Mouse (Mus musculus): ENCODE data around the gene Eid2. TPM values are rescaled to one million over a fixed set of nuclear protein-coding genes. Genes with fewer than 3 reads are reported as not detected.

Gene Eid2
- polyA plus RNA-seq, 1 experiment, result 63.2 TPM

DNA sequence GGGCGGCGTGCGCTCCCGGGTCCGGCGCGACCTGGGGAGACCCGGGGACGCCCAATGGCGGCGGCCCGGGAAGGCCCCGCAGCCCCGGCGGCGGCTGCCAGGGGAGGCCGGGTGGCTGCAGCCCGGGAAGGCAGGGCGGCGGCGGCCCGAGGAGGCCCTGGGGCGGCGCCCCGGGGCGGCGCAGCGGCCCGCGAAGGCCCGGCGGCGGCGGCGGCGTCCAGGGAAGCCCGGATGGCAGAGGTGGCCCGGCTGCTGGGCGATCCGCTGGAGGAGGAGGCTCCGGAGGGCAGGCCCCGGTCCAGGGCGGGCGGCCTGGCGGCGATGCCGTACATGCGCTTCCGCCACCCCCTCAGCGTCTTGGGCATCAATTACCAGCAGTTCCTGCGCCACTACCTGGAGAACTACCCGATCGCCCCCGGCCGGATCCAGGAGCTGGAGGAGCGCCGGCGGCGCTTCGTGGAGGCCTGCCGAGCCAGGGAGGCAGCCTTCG, 406 bp downstream of the Eid2 start:
- DNase-seq (ENCODE audit: low read depth), result peak; percentile 65
- TF ChIP-seq CTCF (IDR thresholded peaks at IDR 0.05; ENCODE audit: borderline replicate concordance, extremely low read depth, insufficient read depth, insufficient read length) (no peak), POLR2A (IDR thresholded peaks at IDR 0.05; ENCODE audit: borderline replicate concordance, extremely low read depth, insufficient read depth, insufficient read length, poor library complexity, severe bottlenecking) (no peak)

DNA sequence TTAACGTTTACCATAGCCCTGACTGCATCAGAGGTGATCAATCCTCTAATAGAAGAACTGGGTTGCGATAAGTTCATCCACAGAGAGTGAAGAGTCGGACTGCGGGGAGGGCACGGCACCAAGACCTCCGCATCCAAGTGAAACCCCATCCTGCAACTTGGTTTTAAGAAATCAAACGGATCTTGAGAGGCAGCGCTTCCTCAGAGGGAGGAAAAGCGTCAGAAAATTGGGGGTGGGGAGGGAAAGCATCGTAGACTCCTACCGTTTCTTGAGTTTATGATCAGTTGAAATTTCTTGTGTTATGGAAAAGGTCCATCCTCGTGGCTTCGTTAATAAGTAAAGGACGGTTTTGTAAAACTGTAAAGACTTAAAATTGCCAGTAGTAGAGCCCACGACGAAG, 895 bp downstream of the Eid2 start:
- no peak for DNase-seq (ENCODE audit: low read depth)
- TF ChIP-seq CTCF (IDR thresholded peaks at IDR 0.05; ENCODE audit: borderline replicate concordance, extremely low read depth, insufficient read depth, insufficient read length) (no peak), POLR2A (IDR thresholded peaks at IDR 0.05; ENCODE audit: borderline replicate concordance, extremely low read depth, insufficient read depth, insufficient read length, poor library complexity, severe bottlenecking) (no peak)

DNA sequence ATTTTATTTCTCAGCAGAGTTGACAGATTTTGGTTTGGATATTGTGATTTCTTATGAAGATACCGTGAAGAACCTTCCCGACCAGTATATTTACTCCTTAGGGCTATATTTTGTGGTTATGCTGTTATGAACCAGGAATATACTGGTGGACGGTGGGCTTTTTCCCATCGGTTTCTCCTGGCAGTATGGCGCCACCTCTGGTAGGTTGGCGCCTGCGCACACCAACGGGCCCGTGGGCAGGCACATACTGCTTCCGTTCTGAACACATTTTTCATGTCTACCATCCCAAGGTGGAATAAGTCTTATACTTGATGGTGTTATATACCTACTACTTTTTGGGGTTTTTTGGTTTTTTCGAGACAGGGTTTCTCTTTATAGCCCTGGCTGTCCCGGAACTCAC, 1.7 kb downstream of the Eid2 start:
- no peak for DNase-seq (ENCODE audit: low read depth)
- TF ChIP-seq CTCF (IDR thresholded peaks at IDR 0.05; ENCODE audit: borderline replicate concordance, extremely low read depth, insufficient read depth, insufficient read length) (peak; percentile 46; the same call in 1 of the 2 replicates), POLR2A (IDR thresholded peaks at IDR 0.05; ENCODE audit: borderline replicate concordance, extremely low read depth, insufficient read depth, insufficient read length, poor library complexity, severe bottlenecking) (no peak)

DNA sequence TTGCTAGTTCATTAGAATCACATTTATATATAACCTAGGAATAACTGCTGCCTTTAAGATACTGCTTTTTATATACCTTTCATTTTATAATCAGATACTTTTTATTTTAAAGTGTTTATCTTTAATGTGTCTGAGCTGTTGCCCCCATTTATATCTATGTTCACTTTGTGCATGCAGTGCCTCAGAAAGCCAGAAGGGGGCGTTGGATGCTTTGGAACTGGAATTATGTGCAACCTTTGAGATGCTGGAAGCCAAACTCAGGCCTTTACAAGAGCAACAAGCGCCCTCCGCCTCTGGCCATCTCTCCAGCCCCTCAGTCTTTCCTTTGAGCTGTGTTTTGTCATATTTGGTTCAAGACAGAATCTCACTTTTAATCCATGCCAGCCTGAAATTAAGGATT, 4.1 kb downstream of the Eid2 start:
- no peak for DNase-seq (ENCODE audit: low read depth)
- TF ChIP-seq POLR2A (IDR thresholded peaks at IDR 0.05; ENCODE audit: borderline replicate concordance, extremely low read depth, insufficient read depth, insufficient read length, poor library complexity, severe bottlenecking) (no peak), CTCF (IDR thresholded peaks at IDR 0.05; ENCODE audit: borderline replicate concordance, extremely low read depth, insufficient read depth, insufficient read length) (peak; percentile 39; the same call in 1 of the 2 replicates)

DNA sequence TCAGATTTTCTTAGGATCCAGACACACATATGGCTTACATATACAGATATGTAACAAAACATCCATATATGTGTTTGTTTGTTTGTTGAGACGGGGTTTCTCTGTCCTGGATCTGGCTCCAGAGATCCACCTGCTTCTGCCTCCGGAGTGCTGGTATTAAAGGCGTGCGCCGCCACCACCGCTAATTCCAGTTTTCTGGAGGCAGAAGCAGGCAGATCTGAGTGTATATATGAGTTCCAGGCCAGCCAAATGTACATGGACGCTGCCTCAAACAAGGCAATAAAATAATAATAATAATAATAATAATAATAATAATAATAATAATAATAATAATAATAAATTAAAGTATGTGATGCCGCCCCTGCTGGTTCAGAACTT, 9.5 kb downstream of the Eid2 start:
- no peak for TF ChIP-seq POLR2A (IDR thresholded peaks at IDR 0.05; ENCODE audit: borderline replicate concordance, extremely low read depth, insufficient read depth, insufficient read length, poor library complexity, severe bottlenecking)
- TF ChIP-seq CTCF (IDR thresholded peaks at IDR 0.05; ENCODE audit: borderline replicate concordance, extremely low read depth, insufficient read depth, insufficient read length), result no peak
- DNase-seq (ENCODE audit: low read depth), result no peak

DNA sequence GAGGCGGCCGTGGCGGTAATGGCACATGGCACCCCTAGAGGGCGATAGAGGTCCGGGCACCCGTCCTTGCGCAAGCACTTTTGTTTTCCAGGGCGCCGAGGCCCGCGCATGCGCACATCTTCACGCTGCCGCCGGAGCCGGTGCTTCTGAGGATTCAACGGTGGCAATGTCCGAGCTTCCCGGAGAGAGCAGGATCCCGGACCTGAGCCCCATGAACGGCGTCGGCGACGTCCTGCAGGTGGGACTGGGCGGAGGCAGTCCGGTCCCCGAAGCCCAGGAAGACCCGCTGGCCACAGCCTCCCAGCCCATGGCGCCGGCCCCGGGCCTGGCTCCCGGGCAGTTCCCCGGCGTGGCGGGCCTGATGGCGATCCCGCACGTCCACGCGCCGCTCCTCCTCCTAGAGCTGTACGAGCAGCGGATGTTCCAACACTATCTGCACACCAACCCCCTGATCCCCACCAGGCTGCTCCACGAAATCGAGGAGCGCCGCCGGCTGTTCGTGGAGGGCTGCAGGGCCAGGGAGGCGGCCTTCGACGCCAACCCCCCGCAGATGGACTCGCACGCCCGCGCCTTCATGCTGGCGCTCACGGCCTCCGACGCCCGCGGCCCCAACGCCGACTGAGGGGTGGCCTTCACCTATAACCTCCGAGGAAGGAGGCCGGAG, 10.1 kb downstream of the Eid2 start, which contains the start of gene Eid2b:
Eid2b (plus strand) TSS at position 125 of the 664 bp plus-strand sequence.
- TF ChIP-seq POLR2A (IDR thresholded peaks at IDR 0.05; ENCODE audit: borderline replicate concordance, extremely low read depth, insufficient read depth, insufficient read length, poor library complexity, severe bottlenecking) (peak; percentile 50; the same call in 1 of the 2 replicates), CTCF (IDR thresholded peaks at IDR 0.05; ENCODE audit: borderline replicate concordance, extremely low read depth, insufficient read depth, insufficient read length) (peak; percentile 94)
- DNase-seq (ENCODE audit: low read depth), result peak; percentile 98

DNA sequence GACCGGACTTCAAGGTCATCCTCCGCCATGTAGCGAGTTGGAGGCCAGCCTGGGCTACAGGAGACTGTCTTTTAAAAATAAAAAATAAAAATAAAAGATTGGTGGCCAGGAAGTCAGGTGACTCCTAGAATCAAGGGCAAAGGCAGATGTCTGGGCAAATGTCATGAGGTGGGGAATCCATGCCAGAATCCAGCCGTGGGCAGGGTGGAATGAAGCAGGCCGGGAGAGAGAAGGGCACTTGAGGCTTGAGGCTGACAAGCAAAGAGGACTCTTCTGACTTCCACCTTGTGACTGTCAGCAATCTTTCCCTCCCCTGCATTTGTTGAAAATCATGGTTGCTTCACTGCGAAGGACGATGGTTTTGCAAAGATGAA, 10.6 kb downstream of the Eid2 start:
- TF ChIP-seq CTCF (IDR thresholded peaks at IDR 0.05; ENCODE audit: borderline replicate concordance, extremely low read depth, insufficient read depth, insufficient read length), result no peak
- no peak for TF ChIP-seq POLR2A (IDR thresholded peaks at IDR 0.05; ENCODE audit: borderline replicate concordance, extremely low read depth, insufficient read depth, insufficient read length, poor library complexity, severe bottlenecking)
- no peak for DNase-seq (ENCODE audit: low read depth)

DNA sequence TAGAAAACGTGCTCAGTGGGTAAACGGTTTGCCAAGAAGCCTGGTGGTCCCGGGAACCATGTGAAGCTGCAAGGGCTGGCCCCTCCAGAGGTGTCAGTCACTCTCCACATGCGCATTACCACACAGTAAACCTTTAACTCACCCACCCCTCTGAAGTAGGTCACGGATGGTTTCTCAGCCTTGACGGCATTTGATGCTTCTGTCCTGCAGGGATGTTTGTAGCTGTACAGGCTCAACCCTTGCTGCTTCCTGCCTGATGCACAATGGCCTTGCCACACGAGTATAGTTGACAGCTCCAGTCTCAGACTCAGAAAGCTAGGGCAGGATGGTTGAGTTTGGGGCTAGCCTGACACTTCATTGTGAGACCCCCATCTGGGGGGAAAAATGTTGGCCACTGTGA, 12.9 kb downstream of the Eid2 start:
- TF ChIP-seq CTCF (IDR thresholded peaks at IDR 0.05; ENCODE audit: borderline replicate concordance, extremely low read depth, insufficient read depth, insufficient read length) (no peak), POLR2A (IDR thresholded peaks at IDR 0.05; ENCODE audit: borderline replicate concordance, extremely low read depth, insufficient read depth, insufficient read length, poor library complexity, severe bottlenecking) (no peak)
- DNase-seq (ENCODE audit: low read depth), result no peak

DNA sequence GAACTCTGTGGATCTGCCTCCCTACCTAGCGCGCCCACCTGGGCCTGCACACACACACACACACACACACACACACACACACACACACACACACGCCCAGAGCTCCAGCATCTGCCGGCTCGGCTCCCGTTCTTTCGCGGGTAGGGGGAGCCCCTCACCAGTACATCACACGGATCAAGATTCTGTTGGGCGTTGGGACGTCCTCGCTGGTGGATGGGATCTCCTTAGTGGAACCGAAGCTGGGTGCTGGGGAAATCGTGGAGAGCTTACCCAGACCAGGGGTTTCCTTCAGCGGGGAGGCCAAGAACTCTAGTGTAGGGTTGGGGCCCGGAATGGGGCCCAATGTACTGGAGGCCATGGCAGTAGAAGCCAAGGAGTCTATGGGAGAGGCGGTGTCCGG, 22.5 kb downstream of the Eid2 start:
- no peak for TF ChIP-seq POLR2A (IDR thresholded peaks at IDR 0.05; ENCODE audit: borderline replicate concordance, extremely low read depth, insufficient read depth, insufficient read length, poor library complexity, severe bottlenecking)
- TF ChIP-seq CTCF (IDR thresholded peaks at IDR 0.05; ENCODE audit: borderline replicate concordance, extremely low read depth, insufficient read depth, insufficient read length), result peak; percentile 17; the same call in 1 of the 2 replicates

DNA sequence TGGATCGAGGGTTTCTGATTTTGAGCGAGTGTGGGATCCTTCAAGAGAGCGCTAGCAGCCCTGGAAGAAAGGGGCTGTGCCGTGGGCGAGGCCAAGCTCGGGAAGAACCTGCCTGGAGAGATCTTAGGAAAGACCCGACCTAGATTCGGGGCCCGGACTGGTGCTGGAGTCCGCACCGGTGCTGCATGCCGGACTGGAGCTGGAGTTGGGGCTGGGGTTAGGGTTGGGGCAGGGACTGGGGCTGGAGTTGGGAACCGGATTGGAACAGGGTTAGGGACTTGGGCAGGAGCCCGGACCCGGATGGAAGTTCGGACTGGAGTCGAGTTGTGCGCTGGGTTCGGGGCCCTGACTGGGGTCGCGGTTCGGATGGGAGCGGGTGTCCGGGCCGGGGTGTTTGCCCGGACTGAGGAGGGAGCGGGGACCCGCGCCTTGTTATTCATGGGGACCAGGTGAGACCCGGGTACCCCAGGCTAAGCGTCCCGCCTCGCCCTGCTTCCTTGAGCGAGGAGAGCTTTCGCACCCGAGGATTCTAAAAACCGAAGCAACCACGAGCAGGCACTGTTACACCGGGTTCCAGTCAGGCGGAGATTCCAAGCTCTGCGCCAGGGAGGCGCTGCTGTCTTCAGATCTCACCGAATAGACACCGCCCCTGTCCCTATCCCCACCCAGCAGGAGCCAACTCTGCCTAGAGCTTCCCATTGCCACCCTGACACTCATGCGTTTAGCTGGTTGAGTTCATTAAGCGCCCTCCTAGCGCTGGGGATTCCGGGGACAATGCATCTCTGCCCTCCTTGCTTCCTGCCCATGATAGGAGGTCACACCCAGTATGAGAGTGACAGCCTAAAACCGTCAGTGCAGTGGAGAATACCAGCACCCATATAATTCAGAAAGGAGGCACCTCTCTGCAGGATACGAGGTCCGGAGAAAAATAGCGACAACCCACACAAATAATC, 23.2 kb downstream of the Eid2 start, which contains the start of gene Selenov:
Selenov (minus strand) TSS at position 549 of the 953 bp plus-strand sequence.
- DNase-seq (ENCODE audit: low read depth), result peak; percentile 63
- TF ChIP-seq POLR2A (IDR thresholded peaks at IDR 0.05; ENCODE audit: borderline replicate concordance, extremely low read depth, insufficient read depth, insufficient read length, poor library complexity, severe bottlenecking) (no peak), CTCF (IDR thresholded peaks at IDR 0.05; ENCODE audit: borderline replicate concordance, extremely low read depth, insufficient read depth, insufficient read length) (peak; percentile 21; the same call in 1 of the 2 replicates)

More for the DNA sequence above, 22.5 kb downstream of the Eid2 start:
- DNase-seq (ENCODE audit: low read depth), result peak; percentile 55

DNA sequence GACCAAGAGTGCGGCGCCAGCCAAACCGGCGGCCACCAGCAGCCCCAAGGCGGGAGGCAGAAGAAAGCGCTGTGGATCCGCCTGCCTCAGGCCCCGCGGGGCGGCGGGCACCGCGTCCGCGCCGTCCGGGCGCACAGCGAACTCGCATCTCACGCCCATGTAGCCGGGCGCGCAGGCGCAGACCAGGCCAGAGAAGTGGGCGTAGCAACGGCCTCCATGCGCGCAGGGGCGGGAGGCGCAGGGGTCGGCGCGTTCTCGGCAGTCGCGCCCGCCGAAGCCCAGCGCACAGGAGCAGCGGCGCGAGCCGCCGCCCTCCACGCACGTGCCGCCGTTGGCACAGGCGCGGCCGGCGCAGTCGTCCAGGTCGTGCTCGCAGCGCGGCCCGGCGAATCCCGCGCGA, 26.8 kb downstream of the Eid2 start:
- DNase-seq (ENCODE audit: low read depth), result peak; percentile 92
- TF ChIP-seq POLR2A (IDR thresholded peaks at IDR 0.05; ENCODE audit: borderline replicate concordance, extremely low read depth, insufficient read depth, insufficient read length, poor library complexity, severe bottlenecking) (peak; percentile 61), CTCF (IDR thresholded peaks at IDR 0.05; ENCODE audit: borderline replicate concordance, extremely low read depth, insufficient read depth, insufficient read length) (no peak)

Data from brain, embryonic 14.5 days (tissue).